ENCODE assay signal across 27 mouse cellular contexts in genomic region chr19:55162271-55162670, GRCm38 (mm10). TPM values are rescaled to one million over a fixed set of nuclear protein-coding genes. Genes with fewer than 3 reads are reported as not detected.
"Had no signal": no experiment of that assay in that cellular context is flagged by ENCODE, and none has a peak within 500 bp of the region (broad histone marks: within the 10 kb centered on the region; RNA-seq: fewer than 3 reads in every experiment).

No protein-coding gene starts in this region.

- H3K27ac ChIP-seq: kidney, embryonic 15.5 days; left cerebral cortex, adult 2 months; liver, embryonic 12.5 days; liver, embryonic 15.5 days; macrophage; midbrain, embryonic 12.5 days; midbrain, embryonic 15.5 days; neural tube, embryonic 13.5 days; stomach, embryonic 15.5 days had no signal

- H3K36me3 ChIP-seq: kidney, embryonic 15.5 days; liver, embryonic 12.5 days; liver, embryonic 15.5 days; midbrain, embryonic 12.5 days; midbrain, embryonic 15.5 days; neural tube, embryonic 13.5 days; stomach, embryonic 15.5 days had no signal

- DNase-seq: kidney, adult 11 months; kidney, adult 8-10 months; kidney, postnatal 10 days; kidney, postnatal 36 days; layer of hippocampus, postnatal 36 days; lung, adult 18-20 months; lung, postnatal 14 days; retina, postnatal 1 day; right cerebral cortex, postnatal 25 days; spleen, adult 18-20 months; thymus, postnatal 25 days had no signal

- H3K4me1 ChIP-seq: kidney, embryonic 15.5 days; liver, embryonic 15.5 days; midbrain, embryonic 12.5 days; midbrain, embryonic 15.5 days; neural tube, embryonic 13.5 days; stomach, embryonic 15.5 days had no signal

- H3K9ac ChIP-seq: kidney, embryonic 15.5 days; liver, embryonic 12.5 days; liver, embryonic 15.5 days; midbrain, embryonic 12.5 days; midbrain, embryonic 15.5 days; neural tube, embryonic 13.5 days; stomach, embryonic 15.5 days had no signal

- H3K9me3 ChIP-seq: kidney, embryonic 15.5 days; liver, embryonic 12.5 days; liver, embryonic 15.5 days; midbrain, embryonic 12.5 days; midbrain, embryonic 15.5 days; neural tube, embryonic 13.5 days; stomach, embryonic 15.5 days had no signal

- ATAC-seq: liver, embryonic 12.5 days; midbrain, embryonic 15.5 days had no signal

- H3K27me3 ChIP-seq: kidney, embryonic 15.5 days; liver, embryonic 12.5 days; liver, embryonic 15.5 days; midbrain, embryonic 12.5 days; midbrain, embryonic 15.5 days; neural tube, embryonic 13.5 days; stomach, embryonic 15.5 days had no signal

- H3K4me3 ChIP-seq: kidney, embryonic 15.5 days; left cerebral cortex, adult 2 months; liver, embryonic 12.5 days; liver, embryonic 15.5 days; midbrain, embryonic 12.5 days; midbrain, embryonic 15.5 days; myocyte; neural tube, embryonic 13.5 days; stomach, embryonic 15.5 days had no signal

- H3K4me2 ChIP-seq: kidney, embryonic 15.5 days; liver, embryonic 12.5 days; liver, embryonic 15.5 days; midbrain, embryonic 12.5 days; midbrain, embryonic 15.5 days; neural tube, embryonic 13.5 days; stomach, embryonic 15.5 days had no signal

RNA-seq across cellular contexts. Expression of gene Tectb, which starts 18.3 kb away (rescaled TPM):
- total RNA-seq: layer of hippocampus, postnatal 36 days; left cerebral cortex, adult 2 months; left cerebral cortex, postnatal 36 days; megakaryocyte-erythroid progenitor cell, adult 5-6 weeks; monocyte, adult 5-6 weeks; neutrophil, adult 5-6 weeks had no signal
- polyA plus RNA-seq: kidney, embryonic 15.5 days; limb, embryonic 11.5 days; limb, embryonic 14.5 days; macrophage; myocyte; stomach, embryonic 15.5 days had no signal
